Mouse (Mus musculus) midbrain, embryonic 14.5 days (tissue): ENCODE measurements around the gene Slc38a10. TPM values are rescaled to one million over a fixed set of nuclear protein-coding genes. Genes with fewer than 3 reads are reported as not detected.

Experiments
- ATAC-seq: fragments of 200-750 bp; cut with Nextera tagmentation; 2 replicates; pipeline ENCODE4 v1.8.0; 2017; ENCODE audit warnings: moderate number of reproducible peaks, moderate library complexity; ENCODE audit not compliant: low FRiP score, low TSS enrichment
- DNase-seq: peaks from one replicate; pipeline ENCODE4 v3.0.0-alpha.2; 2015
- H3K27ac ChIP-seq: fragments of 300-500 bp; sonication (generic); replicated peaks from 2 replicates; pipeline ENCODE4 v1.5.1; 2014; ENCODE audit warnings: mild to moderate bottlenecking, low read depth, low read length, moderate library complexity
- H3K27me3 ChIP-seq: fragments of 300-500 bp; sonication (generic); 2 replicates; pipeline ENCODE4 v1.6.1; 2014; ENCODE audit warnings: low read length, control low read depth, mixed read lengths; ENCODE audit not compliant: control insufficient read depth, insufficient read depth
- H3K36me3 ChIP-seq: fragments of 300-500 bp; sonication (generic); 2 replicates; pipeline ENCODE4 v1.6.1; 2014; ENCODE audit warnings: low read length, control low read depth; ENCODE audit not compliant: control insufficient read depth, insufficient read depth
- H3K4me1 ChIP-seq: fragments of 300-500 bp; sonication (generic); 2 replicates; pipeline ENCODE4 v1.6.1; 2014; ENCODE audit warnings: mild to moderate bottlenecking, antibody characterized with exemption, low read length, control low read depth; ENCODE audit not compliant: control insufficient read depth, insufficient read depth
- H3K4me2 ChIP-seq: fragments of 300-500 bp; sonication (generic); 2 replicates; pipeline ENCODE4 v1.6.1; 2014; ENCODE audit warnings: mild to moderate bottlenecking, low read length, moderate library complexity
- H3K4me3 ChIP-seq: fragments of 300-500 bp; sonication (generic); replicated peaks from 2 replicates; pipeline ENCODE4 v1.5.1; 2014; ENCODE audit warnings: low read depth, low read length
- H3K9ac ChIP-seq: fragments of 300-500 bp; sonication (generic); replicated peaks from 2 replicates; pipeline ENCODE4 v1.6.1; 2014; ENCODE audit warnings: mild to moderate bottlenecking, low read length, moderate library complexity
- H3K9me3 ChIP-seq: fragments of 300-500 bp; sonication (generic); 2 replicates; pipeline ENCODE4 v1.6.1; 2016; ENCODE audit warnings: low read length, control low read depth, mixed read lengths; ENCODE audit not compliant: control insufficient read depth
- WGBS: fragments of 180-500 bp; shearing (Covaris S2); extraction: QIAGEN DNeasy Blood & Tissue Kit; methylation state at CpG from one replicate; pipeline ENCODE4 v1.1.7; 2014; 5-methylcytosine and 5-hydroxymethylcytosine counted together
- polyA plus RNA-seq: library from polyadenylated mRNA; unstranded; fragments of >200 nt; fragmentation: Nextera tagmentation; extraction: Ambion mirVana; gene quantifications from 2 replicates; pipeline ENCODE4 v1.2.1, GENCODE M21; 2014

Slc38a10 gene
- polyA plus RNA-seq, 1 experiment from 2014 or later: 88.3 TPM

GRCm38 (mm10) chr11:120183180-120183579, 32.0 kb upstream of the Slc38a10 start:
- 6% methylated on average over 1 of the region's 1 CpGs for WGBS
- peaks cover 5% of the 10 kb centered on the region; the same call in 1 of the 2 replicates for H3K36me3 ChIP-seq
- peak overlapping the region; percentile 97 for H3K27ac ChIP-seq
- no peak for ATAC-seq
- H3K4me3 ChIP-seq: no peak overlapping the region
- H3K4me2 ChIP-seq: no peak overlapping the region
- no peak overlapping the region; the same call in 1 of the 2 replicates for H3K9ac ChIP-seq
- no peaks in the 10 kb centered on the region for H3K9me3 ChIP-seq
- no peaks in the 10 kb centered on the region for H3K27me3 ChIP-seq
- DNase-seq: no peak
- peaks cover 42% of the 10 kb centered on the region for H3K4me1 ChIP-seq

DNA sequence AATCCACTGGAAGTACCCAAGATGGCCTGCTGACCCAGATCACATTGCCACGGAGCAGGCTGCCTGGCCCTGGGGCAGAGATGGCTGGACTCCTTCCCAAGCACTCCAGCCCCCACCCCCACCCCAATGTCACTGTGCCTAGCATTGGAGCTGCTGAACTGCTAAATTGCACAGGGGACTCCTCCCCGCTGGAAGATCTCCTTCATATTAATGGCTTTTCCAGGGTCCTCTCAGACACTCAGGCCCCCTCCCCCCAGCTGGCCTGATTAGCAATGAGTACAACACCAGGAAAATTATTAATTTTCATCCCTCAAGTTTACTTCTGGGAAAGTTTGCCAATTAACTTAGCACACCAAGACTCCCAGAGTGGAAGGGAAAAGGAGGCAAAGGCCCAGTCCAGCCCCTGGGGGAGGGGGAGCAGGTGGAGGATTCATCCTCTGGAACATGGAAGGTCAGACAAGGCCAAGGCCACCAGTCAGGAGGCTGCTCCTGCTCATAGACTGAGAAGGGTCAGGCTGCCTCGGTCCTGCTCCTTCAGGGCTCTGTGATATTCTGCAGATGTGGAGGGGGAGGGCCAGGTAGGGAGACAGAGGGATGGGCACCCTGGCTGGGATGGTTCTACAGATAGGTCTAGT, 31.4 kb upstream of the Slc38a10 start:
- no peaks in the 10 kb centered on the region for H3K9me3 ChIP-seq
- no peak overlapping the region for H3K9ac ChIP-seq
- peaks cover 4% of the 10 kb centered on the region; the same call in 1 of the 2 replicates for H3K36me3 ChIP-seq
- H3K27me3 ChIP-seq: no peaks in the 10 kb centered on the region
- H3K4me3 ChIP-seq: no peak overlapping the region
- peak overlapping the region; percentile 46 for H3K27ac ChIP-seq
- peaks cover 42% of the 10 kb centered on the region for H3K4me1 ChIP-seq
- 0 out of 2 replicates have a peak overlapping the region, but pooled peaks have one; percentile 2 for H3K4me2 ChIP-seq
- 11% methylated on average over 3 of the region's 3 CpGs for whole genome bisulfite sequencing
- ATAC-seq: no peak
- no peak for DNase-seq

- DNase-seq: no peak
- Histone ChIP-seq H3K4me3 (no peak overlapping the region), H3K4me1 (peaks cover 42% of the 10 kb centered on the region), H3K9me3 (no peaks in the 10 kb centered on the region), H3K4me2 (no peak overlapping the region), H3K27me3 (no peaks in the 10 kb centered on the region), H3K9ac (no peak overlapping the region), H3K36me3 (no peaks in the 10 kb centered on the region; the same call in 1 of the 2 replicates), H3K27ac (no peak overlapping the region)
- no peak for ATAC-seq
- WGBS: 74% methylated on average over 3 of the region's 3 CpGs
Observed at GRCm38 (mm10) chr11:120181379-120181778, 30.2 kb upstream of the Slc38a10 start.

- Histone ChIP-seq H3K4me3 (no peak overlapping the region), H3K4me1 (peaks cover 27% of the 10 kb centered on the region), H3K9ac (no peak overlapping the region), H3K27me3 (no peaks in the 10 kb centered on the region), H3K27ac (no peak overlapping the region), H3K36me3 (no peaks in the 10 kb centered on the region), H3K9me3 (no peaks in the 10 kb centered on the region), H3K4me2 (no peak overlapping the region)
- 54% methylated on average over 4 of the region's 4 CpGs for WGBS
- no peak for DNase-seq
- ATAC-seq: no peak
Observed at GRCm38 (mm10) chr11:120179374-120179773, 28.2 kb upstream of the Slc38a10 start.

DNA sequence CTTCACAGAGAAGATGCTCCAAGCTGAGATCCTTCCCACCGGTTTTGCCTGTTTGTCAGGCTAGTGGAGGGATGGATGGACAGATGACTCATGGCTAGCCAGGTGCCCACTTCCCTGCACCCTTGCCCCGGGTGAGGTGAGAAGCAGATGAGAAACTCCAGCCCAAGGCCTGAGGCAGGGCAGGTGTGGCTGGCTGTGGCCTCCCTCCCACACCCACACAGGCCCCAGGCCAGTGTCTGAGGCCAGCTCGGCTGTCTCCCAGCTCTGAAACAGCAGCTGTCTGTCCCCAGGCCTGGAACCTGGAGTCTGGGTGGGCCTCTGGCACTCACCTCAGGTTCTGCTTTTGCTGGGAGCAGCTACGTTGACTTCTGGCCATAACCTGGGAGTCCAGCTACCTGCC, 24.8 kb upstream of the Slc38a10 start:
- Histone ChIP-seq H3K27ac (no peak overlapping the region), H3K9ac (no peak overlapping the region), H3K4me1 (no peaks in the 10 kb centered on the region), H3K4me2 (no peak overlapping the region), H3K27me3 (no peaks in the 10 kb centered on the region), H3K4me3 (no peak overlapping the region), H3K9me3 (no peaks in the 10 kb centered on the region), H3K36me3 (no peaks in the 10 kb centered on the region)
- WGBS: 83% methylated on average over 4 of the region's 4 CpGs
- DNase-seq: no peak
- no peak for ATAC-seq

DNA sequence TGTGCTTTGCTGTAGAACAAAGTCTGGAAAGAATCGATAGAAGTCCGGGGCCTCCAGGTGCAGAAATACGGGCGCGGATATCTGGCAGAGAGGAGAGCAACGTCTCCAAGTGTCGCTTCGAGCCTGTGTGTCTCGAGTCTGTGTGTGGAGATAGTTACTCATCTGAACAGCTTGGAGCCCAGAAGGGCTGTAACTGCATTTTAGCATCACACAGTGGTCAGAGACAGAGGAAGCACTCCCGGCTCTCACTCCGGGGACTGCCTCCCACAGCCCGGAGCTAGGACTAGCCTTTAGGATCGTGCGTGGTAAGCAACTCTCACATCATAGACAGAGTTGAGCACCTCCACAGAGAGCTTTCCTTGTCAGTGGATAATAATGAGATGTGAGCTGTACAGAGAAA, 22.1 kb upstream of the Slc38a10 start:
- no peak for ATAC-seq
- no peak overlapping the region for H3K27ac ChIP-seq
- no peaks in the 10 kb centered on the region for H3K36me3 ChIP-seq
- no peaks in the 10 kb centered on the region for H3K9me3 ChIP-seq
- no peaks in the 10 kb centered on the region for H3K27me3 ChIP-seq
- H3K4me1 ChIP-seq: peaks cover 5% of the 10 kb centered on the region
- no peak overlapping the region for H3K4me3 ChIP-seq
- H3K9ac ChIP-seq: no peak overlapping the region
- WGBS: 79% methylated on average over 14 of the region's 14 CpGs
- DNase-seq: no peak
- no peak overlapping the region for H3K4me2 ChIP-seq

GRCm38 (mm10) chr11:120171168-120171567, 20.0 kb upstream of the Slc38a10 start:
- H3K36me3 ChIP-seq: no peaks in the 10 kb centered on the region
- no peaks in the 10 kb centered on the region for H3K9me3 ChIP-seq
- H3K4me3 ChIP-seq: no peak overlapping the region
- no peak overlapping the region for H3K27ac ChIP-seq
- ATAC-seq (no peak), DNase-seq (no peak)
- H3K4me2 ChIP-seq: no peak overlapping the region
- peaks cover 5% of the 10 kb centered on the region for H3K4me1 ChIP-seq
- no peaks in the 10 kb centered on the region for H3K27me3 ChIP-seq
- 70% methylated on average over 8 of the region's 8 CpGs for WGBS
- H3K9ac ChIP-seq: no peak overlapping the region

DNA sequence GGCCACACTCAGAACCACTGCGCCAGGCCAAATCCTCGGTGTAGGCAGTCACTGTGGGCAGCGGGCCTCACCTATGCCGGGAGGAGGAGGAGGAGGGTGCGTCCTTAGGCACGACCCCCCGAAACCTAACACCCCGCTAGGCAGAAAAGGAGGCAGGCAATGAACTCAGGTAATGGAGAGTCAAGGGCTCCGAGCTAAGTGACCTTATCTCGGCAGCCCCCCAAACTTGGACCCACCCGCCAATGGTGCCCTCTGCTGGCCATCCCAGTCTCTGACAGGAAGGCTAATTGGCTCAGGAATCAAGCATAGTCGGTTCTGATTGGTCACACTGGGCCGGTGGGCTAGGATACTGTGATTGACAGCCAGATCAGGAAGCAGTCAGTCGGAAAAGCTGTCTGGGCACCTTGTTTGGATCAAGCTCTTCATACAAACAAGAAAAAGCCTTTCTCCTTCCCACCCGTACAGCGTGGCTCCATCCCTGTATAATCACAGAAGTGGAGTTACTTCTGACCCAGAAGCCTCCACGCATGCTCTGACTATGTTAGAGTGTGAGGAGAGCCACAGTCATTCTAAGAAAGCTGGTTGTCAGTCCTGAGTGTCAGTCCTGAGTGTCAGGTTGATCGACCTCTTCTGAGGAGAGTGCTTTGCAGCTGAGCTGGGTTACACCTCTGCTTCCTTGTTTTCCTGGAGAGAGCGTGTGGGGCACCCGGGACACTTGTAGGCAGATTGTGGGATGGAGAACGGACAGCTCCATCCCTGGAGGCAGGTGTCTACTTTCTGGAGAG, 18.3 kb upstream of the Slc38a10 start:
- WGBS: 18% methylated on average over 21 of the region's 21 CpGs
- Histone ChIP-seq H3K36me3 (no peaks in the 10 kb centered on the region), H3K27ac (no peak overlapping the region; the same call in 1 of the 2 replicates), H3K9ac (no peak overlapping the region; the same call in 1 of the 2 replicates), H3K4me3 (peak overlapping the region; percentile 14; the same call in 1 of the 2 replicates), H3K4me2 (peak overlapping the region; percentile 41), H3K27me3 (no peaks in the 10 kb centered on the region), H3K9me3 (no peaks in the 10 kb centered on the region), H3K4me1 (peaks cover 5% of the 10 kb centered on the region)
- DNase-seq: peak; percentile 90
- ATAC-seq: peak; percentile 77; the same call in 1 of the 2 replicates
